Mouse (Mus musculus) lung, embryonic 15.5 days (tissue): Measurements from ENCODE around the gene Rasip1. TPM values are rescaled to one million over a fixed set of nuclear protein-coding genes. Genes with fewer than 3 reads are reported as not detected.

Experiments
- ATAC-seq: fragments of 200-750 bp; cut with Nextera tagmentation; 2 replicates; pipeline ENCODE4 v1.8.0; 2017; ENCODE audit warnings: moderate number of reproducible peaks, borderline replicate concordance; ENCODE audit not compliant: low FRiP score, low TSS enrichment; ENCODE audit errors: extremely low read depth
- H3K27ac ChIP-seq: fragments of 300-500 bp; sonication (generic); 2 replicates; pipeline ENCODE4 v1.5.1; 2015; ENCODE audit warnings: moderate library complexity, mild to moderate bottlenecking, inconsistent platforms
- H3K27me3 ChIP-seq: fragments of 300-500 bp; sonication (generic); 2 replicates; pipeline ENCODE4 v1.6.1; 2015; ENCODE audit warnings: inconsistent platforms
- H3K36me3 ChIP-seq: fragments of 300-500 bp; sonication (generic); 2 replicates; pipeline ENCODE4 v1.6.1; 2015; ENCODE audit warnings: inconsistent platforms
- H3K4me1 ChIP-seq: fragments of 300-500 bp; sonication (generic); 2 replicates; pipeline ENCODE4 v1.6.1; 2015; ENCODE audit warnings: inconsistent platforms
- H3K4me2 ChIP-seq: fragments of 300-500 bp; sonication (generic); 2 replicates; pipeline ENCODE4 v1.6.1; 2015; ENCODE audit warnings: inconsistent platforms, mild to moderate bottlenecking, moderate library complexity
- H3K4me3 ChIP-seq: fragments of 300-500 bp; sonication (generic); 2 replicates; pipeline ENCODE4 v1.5.1; 2015; ENCODE audit warnings: mild to moderate bottlenecking, inconsistent platforms
- H3K9ac ChIP-seq: fragments of 300-500 bp; sonication (generic); 2 replicates; pipeline ENCODE4 v1.6.1; 2015; ENCODE audit warnings: inconsistent platforms
- H3K9me3 ChIP-seq: fragments of 300-500 bp; sonication (generic); 2 replicates; pipeline ENCODE4 v1.6.1; 2016; ENCODE audit warnings: inconsistent platforms
- WGBS: fragments of 180-500 bp; shearing (Covaris S2); methylation state at CpG from one replicate; pipeline ENCODE4 v1.1.7; 2015; 5-methylcytosine and 5-hydroxymethylcytosine counted together
- polyA plus RNA-seq: library from polyadenylated mRNA; unstranded; fragments of >200 nt; fragmentation: Nextera tagmentation; extraction: Ambion mirVana; gene quantifications from 2 replicates; pipeline ENCODE4 v1.2.1, GENCODE M21; 2015

Gene Rasip1
- polyA plus RNA-seq, 1 experiment from 2014 or later: 32.4 TPM

DNA sequence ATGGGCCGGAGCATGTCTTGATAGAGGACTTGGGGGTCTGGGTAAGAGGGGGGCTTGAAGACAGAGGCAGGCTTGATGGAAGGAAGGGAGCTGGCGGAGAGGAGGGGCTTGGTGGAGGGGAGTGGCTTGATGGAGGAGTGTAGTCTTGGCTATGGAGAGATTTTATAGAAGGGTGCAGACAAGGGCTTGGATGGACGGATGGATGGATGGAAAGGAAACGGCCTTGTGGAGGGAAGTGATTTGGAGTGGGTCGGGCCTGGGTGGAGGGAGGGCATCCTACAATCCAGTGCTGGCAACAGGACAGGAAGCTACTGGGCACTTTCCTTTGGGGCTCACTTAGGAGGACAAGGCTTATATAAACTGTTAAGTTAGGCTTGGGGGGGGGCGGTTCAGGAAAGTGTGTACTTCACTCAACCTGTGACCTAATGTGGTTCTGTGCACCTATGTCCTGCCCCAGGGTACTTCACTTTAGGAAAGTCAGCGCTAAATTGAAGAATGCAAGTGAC lies 664 bp upstream of the Rasip1 start:
- Histone ChIP-seq H3K27ac (peak overlapping the region; percentile 76), H3K4me3 (no peak overlapping the region), H3K9ac (no peak overlapping the region), H3K27me3 (peaks cover 20% of the 10 kb centered on the region), H3K36me3 (no peaks in the 10 kb centered on the region), H3K9me3 (no peaks in the 10 kb centered on the region), H3K4me2 (peak overlapping the region; percentile 95; the same call in 1 of the 2 replicates), H3K4me1 (peaks cover 4% of the 10 kb centered on the region; the same call in 1 of the 2 replicates)
- 76% methylated on average over 7 of the region's 7 CpGs for WGBS
- ATAC-seq: no peak

DNA sequence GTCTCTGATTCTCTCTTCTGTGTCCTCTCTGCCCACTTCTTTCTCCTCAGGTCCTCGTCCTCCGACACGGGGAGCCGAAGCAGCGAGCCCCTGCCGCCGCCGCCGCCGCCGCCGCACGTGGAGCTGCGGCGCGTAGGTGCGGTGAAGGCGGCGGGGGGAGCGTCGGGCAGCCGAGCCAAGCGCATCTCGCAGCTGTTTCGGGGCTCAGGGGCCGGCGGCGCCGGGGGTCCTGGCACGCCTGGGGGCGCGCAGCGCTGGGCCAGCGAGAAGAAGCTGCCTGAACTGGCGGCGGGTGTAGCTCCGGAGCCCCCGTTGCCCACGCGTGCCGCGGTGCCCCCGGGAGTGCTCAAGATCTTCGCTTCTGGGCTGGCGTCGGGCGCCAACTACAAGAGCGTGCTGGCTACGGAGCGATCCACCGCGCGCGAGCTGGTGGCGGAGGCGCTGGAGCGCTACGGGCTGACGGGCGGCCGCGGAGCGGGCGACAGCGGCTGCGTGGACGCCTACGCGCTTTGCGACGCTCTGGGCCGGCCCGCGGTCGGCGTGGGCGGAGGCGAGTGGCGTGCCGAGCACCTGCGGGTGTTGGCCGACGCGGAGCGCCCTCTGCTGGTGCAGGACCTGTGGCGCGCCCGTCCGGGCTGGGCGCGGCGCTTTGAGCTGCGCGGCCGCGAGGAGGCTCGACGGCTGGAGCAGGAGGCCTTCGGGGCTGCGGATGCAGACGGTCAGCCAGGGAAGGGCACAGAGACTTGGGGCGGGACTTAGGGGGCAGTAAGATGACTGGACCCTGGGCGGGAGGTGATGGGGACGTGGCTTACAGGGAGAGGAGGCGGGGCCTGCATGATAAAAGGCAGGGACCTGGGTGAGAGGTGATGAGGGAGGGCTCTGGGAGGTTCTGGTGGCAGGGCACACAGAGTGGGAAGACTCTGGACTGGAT lies 1.3 kb downstream of the Rasip1 start:
- WGBS: 1% methylated on average over 103 of the region's 105 CpGs
- H3K36me3 ChIP-seq: no peaks in the 10 kb centered on the region
- H3K9ac ChIP-seq: peak overlapping the region; percentile 73
- peak; percentile 78 for ATAC-seq
- H3K27me3 ChIP-seq: peaks cover 33% of the 10 kb centered on the region
- peaks cover 12% of the 10 kb centered on the region for H3K4me1 ChIP-seq
- H3K9me3 ChIP-seq: no peaks in the 10 kb centered on the region
- peak overlapping the region; percentile 60 for H3K4me3 ChIP-seq
- peak overlapping the region; percentile 63 for H3K27ac ChIP-seq
- peak overlapping the region; percentile 95 for H3K4me2 ChIP-seq

DNA sequence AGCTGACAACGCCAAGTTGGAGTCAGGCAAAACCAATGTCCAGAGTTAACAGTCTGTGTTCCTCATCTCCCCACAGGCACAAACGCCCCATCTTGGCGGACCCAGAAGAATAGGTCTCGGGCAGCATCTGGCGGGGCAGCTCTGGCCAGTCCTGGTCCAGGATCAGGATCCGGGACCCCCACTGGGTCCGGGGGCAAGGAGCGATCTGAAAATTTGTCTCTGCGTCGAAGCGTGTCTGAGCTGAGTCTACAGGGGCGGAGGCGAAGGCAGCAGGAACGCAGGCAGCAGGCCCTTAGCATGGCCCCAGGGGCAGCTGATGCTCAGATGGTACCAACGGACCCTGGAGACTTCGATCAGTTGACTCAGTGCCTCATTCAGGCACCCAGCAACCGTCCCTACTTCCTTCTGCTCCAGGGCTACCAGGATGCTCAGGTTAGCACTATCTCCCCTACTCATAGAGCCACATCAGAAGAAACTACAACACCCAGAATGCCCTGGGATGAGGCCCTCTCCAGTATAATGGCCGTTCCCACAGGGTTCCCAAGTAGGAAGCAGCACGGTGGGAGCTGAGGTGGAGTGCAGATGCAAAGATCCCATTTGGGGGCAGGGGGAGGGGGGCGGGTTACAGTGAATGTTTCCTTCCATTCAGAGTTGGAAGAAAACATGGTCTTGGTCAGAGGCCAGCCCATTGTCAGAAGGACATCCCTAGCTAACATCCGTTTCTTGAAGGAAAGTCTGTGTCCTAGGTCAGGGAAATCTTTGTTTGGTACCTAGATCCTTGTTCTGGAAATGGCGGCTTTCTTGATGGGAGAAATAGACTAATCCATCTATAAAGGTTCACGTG lies 3.0 kb downstream of the Rasip1 start:
- Histone ChIP-seq H3K27ac (no peak overlapping the region), H3K27me3 (peaks cover 33% of the 10 kb centered on the region), H3K9me3 (no peaks in the 10 kb centered on the region), H3K36me3 (no peaks in the 10 kb centered on the region), H3K4me2 (peak overlapping the region; percentile 20; the same call in 1 of the 2 replicates), H3K4me3 (no peak overlapping the region), H3K4me1 (peaks cover 18% of the 10 kb centered on the region), H3K9ac (no peak overlapping the region)
- ATAC-seq: no peak
- 72% methylated on average over 23 of the region's 23 CpGs for WGBS

DNA sequence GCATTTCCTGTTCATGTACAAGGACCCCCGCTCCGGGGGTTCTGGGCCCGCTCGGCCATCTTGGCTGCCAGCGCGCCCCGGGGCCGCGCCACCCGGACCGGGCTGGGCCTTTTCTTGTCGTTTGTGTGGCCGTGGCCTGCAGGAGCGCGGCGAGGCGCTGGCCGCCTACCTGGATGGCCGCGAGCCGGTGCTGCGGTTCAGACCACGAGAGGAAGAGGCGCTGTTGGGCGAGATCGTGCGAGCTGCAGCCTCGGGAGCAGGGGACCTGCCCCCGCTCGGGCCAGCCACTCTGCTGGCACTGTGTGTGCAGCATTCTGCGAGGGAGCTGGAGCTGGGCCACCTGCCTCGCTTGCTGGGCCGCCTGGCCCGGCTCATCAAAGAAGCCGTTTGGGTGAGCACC lies 5.2 kb downstream of the Rasip1 start:
- Histone ChIP-seq H3K4me2 (peak overlapping the region; percentile 53), H3K4me3 (peak overlapping the region; percentile 19), H3K36me3 (peaks cover 10% of the 10 kb centered on the region; the same call in 1 of the 2 replicates), H3K27me3 (peaks cover 25% of the 10 kb centered on the region), H3K4me1 (peaks cover 30% of the 10 kb centered on the region), H3K9me3 (no peaks in the 10 kb centered on the region), H3K9ac (peak overlapping the region; percentile 39), H3K27ac (0 out of 2 replicates have a peak overlapping the region, but pooled peaks have one; percentile 16)
- ATAC-seq: no peak
- WGBS: 16% methylated on average over 35 of the region's 35 CpGs

DNA sequence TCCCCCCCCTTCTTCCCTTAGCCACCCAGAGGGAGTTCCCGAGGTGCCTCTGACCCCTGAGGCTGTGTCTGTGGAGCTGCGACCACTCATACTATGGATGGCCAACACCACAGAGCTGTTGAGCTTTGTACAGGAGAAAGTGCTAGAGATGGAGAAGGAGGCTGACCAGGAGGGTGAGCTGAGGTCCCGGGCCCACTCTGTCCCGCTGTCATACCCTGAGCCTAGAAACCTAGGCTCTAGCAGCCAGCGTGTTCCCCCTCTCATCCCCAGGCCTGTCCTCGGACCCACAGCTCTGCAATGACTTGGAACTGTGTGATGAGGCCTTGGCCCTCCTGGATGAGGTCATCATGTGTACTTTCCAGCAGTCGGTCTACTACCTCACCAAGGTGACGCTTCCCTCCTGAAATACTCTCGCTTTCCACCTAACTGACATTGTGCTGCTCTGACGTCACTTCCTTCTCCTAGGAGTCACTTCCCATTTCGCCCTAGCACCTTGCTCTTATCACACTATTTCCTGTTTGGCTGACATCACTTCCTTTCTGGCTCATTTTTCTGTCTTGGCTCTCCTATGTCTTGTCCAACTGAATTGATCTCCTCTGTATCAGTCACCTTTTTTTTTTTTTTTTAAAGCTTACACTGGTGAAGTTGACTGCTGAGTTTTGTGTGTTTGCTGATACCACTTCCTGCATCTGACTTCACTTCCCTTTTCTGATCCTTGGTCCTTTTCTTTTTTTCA lies 7.8 kb downstream of the Rasip1 start:
- H3K27ac ChIP-seq: peak overlapping the region; percentile 71
- H3K4me3 ChIP-seq: no peak overlapping the region
- no peaks in the 10 kb centered on the region for H3K9me3 ChIP-seq
- peaks cover 13% of the 10 kb centered on the region; the same call in 1 of the 2 replicates for H3K27me3 ChIP-seq
- peaks cover 10% of the 10 kb centered on the region; the same call in 1 of the 2 replicates for H3K36me3 ChIP-seq
- H3K9ac ChIP-seq: no peak overlapping the region
- 77% methylated on average over 11 of the region's 11 CpGs for WGBS
- ATAC-seq: no peak
- no peak overlapping the region for H3K4me2 ChIP-seq
- peaks cover 42% of the 10 kb centered on the region for H3K4me1 ChIP-seq

DNA sequence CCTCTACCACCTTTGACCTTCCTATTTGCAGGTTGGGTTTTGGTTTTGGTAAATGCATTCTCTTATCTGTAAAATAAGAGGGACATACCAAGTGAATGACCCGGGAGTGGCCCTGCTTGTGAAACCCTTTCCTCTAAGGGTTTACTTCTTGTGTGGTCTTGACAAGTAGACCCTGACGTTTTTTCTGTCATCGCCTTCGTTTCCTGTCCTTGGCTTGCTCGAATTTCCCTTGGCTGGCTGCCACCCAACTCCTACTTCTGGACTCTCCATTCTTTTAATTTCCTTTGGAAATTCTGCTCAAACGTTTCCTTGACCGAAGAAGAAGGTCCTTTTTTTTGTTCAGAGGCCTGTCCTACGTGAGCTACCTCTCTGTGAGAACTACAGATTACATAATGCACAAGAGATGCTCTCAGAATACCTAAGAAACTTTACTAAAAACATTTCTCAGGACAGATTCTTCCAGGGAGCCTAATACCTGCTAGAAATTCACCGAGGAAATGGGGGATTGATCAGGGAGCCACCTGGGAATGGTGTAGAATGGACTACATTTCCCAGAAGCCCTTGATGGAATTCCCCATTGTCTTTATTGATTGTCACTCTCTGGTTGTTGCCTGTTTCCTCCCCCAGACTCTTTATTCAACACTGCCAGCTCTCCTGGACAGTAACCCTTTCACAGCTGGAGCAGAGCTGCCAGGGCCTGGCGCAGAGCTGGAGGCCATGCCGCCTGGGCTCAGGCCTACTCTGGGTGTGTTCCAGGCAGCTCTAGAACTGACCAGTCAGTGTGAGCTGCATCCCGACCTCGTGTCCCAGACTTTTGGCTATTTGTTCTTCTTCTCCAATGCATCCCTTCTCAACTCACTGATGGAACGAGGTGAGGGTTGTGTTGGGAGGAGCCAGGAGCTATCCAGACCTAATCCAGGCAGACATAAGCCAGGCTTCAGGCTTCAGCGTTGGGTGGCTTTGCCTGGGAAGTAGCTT lies 8.7 kb downstream of the Rasip1 start:
- Histone ChIP-seq H3K27me3 (peaks cover 13% of the 10 kb centered on the region; the same call in 1 of the 2 replicates), H3K4me1 (peaks cover 50% of the 10 kb centered on the region), H3K4me2 (no peak overlapping the region), H3K36me3 (peaks cover 10% of the 10 kb centered on the region; the same call in 1 of the 2 replicates), H3K27ac (peak overlapping the region; percentile 71), H3K9ac (no peak overlapping the region), H3K4me3 (no peak overlapping the region), H3K9me3 (no peaks in the 10 kb centered on the region)
- ATAC-seq: no peak
- 47% methylated on average over 15 of the region's 15 CpGs for WGBS

DNA sequence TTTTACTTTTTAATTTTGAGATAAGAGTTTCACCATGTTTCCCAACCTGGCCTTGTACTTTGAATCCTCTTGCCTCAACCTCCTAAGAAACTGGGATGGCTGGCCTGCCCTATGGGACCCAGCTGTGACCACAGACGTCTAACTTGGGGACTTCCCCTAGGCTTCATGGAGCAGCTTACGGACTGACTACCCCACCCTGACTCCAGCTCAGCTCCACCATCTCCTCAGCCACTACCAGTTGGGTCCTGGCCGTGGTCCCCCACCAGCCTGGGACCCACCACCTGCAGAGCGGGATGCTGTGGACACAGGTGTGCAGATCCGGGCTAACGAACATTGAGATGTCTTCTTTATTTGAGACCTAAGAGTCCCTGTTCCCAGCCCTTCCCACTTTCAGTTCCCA lies 10.4 kb downstream of the Rasip1 start:
- Histone ChIP-seq H3K4me1 (peaks cover 61% of the 10 kb centered on the region), H3K4me2 (peak overlapping the region; percentile 52; the same call in 1 of the 2 replicates), H3K27ac (no peak overlapping the region), H3K4me3 (no peak overlapping the region), H3K27me3 (peaks cover 6% of the 10 kb centered on the region; the same call in 1 of the 2 replicates), H3K36me3 (peaks cover 10% of the 10 kb centered on the region; the same call in 1 of the 2 replicates), H3K9me3 (no peaks in the 10 kb centered on the region), H3K9ac (no peak overlapping the region; the same call in 1 of the 2 replicates)
- ATAC-seq: no peak
- 84% methylated on average over 6 of the region's 6 CpGs for WGBS

DNA sequence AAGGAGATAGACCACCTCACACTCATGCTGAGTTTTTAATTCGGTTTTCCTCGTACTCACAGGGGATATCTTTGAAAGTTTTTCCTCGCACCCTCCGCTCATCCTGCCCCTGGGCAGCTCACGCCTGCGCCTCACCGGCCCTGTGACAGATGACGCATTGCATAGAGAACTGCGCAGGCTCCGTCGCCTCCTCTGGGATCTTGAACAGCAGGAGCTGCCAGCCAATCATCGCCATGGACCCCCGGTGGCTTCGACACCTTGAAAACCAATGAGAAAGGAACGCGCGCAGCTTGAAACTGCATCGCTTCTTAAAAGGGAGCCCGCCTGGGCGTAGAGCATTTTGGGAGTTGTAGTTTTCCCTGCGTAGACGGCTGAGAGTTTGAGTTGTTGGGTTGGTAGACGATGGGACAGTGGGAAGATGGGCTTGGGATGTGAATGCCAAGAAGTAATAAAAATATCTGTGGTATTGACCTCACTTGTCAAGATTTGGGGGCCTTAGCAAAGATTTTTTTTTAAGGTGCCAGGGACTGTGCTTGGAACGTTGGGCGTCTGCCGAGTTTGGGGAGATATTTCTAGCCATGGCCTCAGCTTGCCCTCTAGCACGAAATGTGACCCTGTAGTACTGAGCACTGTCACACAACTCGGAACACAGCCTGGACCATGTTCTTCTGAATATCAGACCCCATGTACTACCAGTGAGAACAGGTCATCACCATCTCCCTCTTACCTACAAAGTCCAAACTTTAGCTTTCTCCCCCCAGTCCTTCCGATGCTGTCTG lies 11.5 kb downstream of the Rasip1 start:
- Histone ChIP-seq H3K27ac (no peak overlapping the region), H3K4me3 (peak overlapping the region; percentile 30), H3K9me3 (no peaks in the 10 kb centered on the region), H3K9ac (0 out of 2 replicates have a peak overlapping the region, but pooled peaks have one; percentile 14), H3K36me3 (peaks cover 10% of the 10 kb centered on the region; the same call in 1 of the 2 replicates), H3K4me1 (peaks cover 66% of the 10 kb centered on the region), H3K27me3 (no peaks in the 10 kb centered on the region), H3K4me2 (peak overlapping the region; percentile 52)
- WGBS: 22% methylated on average over 29 of the region's 29 CpGs
- ATAC-seq: peak; percentile 77

DNA sequence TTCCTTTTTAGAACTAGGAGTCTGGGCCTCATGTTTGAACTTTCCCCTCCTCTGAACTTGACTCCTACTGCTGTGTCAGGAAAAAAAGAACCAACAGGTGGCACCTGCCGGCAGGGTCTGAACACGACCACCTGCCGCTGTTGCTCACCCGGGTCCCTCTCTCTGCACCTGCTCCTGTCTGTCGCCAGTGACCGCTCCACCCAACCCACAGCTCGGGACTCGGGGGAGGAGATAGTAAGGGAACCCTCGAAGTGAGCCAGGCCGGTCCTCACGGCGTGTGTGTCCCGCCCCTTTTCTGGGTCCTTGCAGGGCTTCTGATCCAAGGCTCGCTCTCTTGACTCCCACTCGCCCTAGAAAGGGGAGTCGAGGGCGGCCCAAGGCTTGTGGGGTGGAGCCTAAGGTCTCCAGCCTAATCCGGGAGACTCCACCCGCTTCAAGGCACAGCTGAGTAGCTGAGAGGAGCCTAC lies 12.3 kb downstream of the Rasip1 start, which contains the start of gene Mamstr:
Mamstr (plus strand) TSS at position 417 of the 467 bp plus-strand sequence.
- Histone ChIP-seq H3K9me3 (no peaks in the 10 kb centered on the region), H3K9ac (no peak within 1 kb of the TSS), H3K27me3 (no peaks in the 10 kb centered on the region), H3K4me2 (no peak within 1 kb of the TSS), H3K4me3 (no peak within 1 kb of the TSS), H3K36me3 (peaks cover 10% of the 10 kb centered on the region; the same call in 1 of the 2 replicates), H3K27ac (peak within 1 kb of the TSS; percentile 61), H3K4me1 (peaks cover 74% of the 10 kb centered on the region)
- WGBS: 29% methylated on average over 19 of the region's 19 CpGs
- no peak for ATAC-seq
